Mouse (Mus musculus) mature B cell (primary cell): Measurements from ENCODE around the gene Radil.

Experiments used
- in situ Hi-C: fragments of 300-500 bp; cut with MboI; formaldehyde crosslinking; loops from 2 replicates; pipeline ENCODE4 v1.14.3; 2019

Radil gene

GRCm38 (mm10) chr5:142537286-142537685 is 13.6 kb downstream of the Radil start:
- in situ Hi-C loops = no loop called here

GRCm38 (mm10) chr5:142535388-142535787 is 15.5 kb downstream of the Radil start:
- in situ Hi-C loops = no loop called here

GRCm38 (mm10) chr5:142529915-142530314 is 21.0 kb downstream of the Radil start, which contains the start of gene Papolb:
Papolb (minus strand) TSS chr5:142530076.
- in situ Hi-C loops = no loop called here

- in situ Hi-C loops = no loop called here
These were observed 26.0 kb downstream of the Radil start for GRCm38 (mm10) chr5:142524711-142525464.

- in situ Hi-C loops = no loop called here
These were observed 29.6 kb downstream of the Radil start for GRCm38 (mm10) chr5:142521195-142521866.

- in situ Hi-C loops = no loop called here
These were observed 30.5 kb downstream of the Radil start for GRCm38 (mm10) chr5:142520360-142520759.

GRCm38 (mm10) chr5:142518973-142519372 is 31.9 kb downstream of the Radil start:
- in situ Hi-C loops = no loop called here

GRCm38 (mm10) chr5:142512112-142512511 is 38.8 kb downstream of the Radil start:
- in situ Hi-C loops = no loop called here

- in situ Hi-C loops = no loop called here
These were observed 40.9 kb downstream of the Radil start for GRCm38 (mm10) chr5:142510061-142510414.

GRCm38 (mm10) chr5:142509141-142510060 is 41.5 kb downstream of the Radil start:
- in situ Hi-C loops = no loop called here

GRCm38 (mm10) chr5:142505695-142506423 is 45.0 kb downstream of the Radil start:
- in situ Hi-C loops = no loop called here

- in situ Hi-C loops = no loop called here
These were observed 46.7 kb downstream of the Radil start for GRCm38 (mm10) chr5:142504175-142504574.

- in situ Hi-C loops = no loop called here
These were observed 48.5 kb downstream of the Radil start for GRCm38 (mm10) chr5:142502414-142502813.

GRCm38 (mm10) chr5:142500918-142501317 is 50.0 kb downstream of the Radil start:
- in situ Hi-C loops = no loop called here

GRCm38 (mm10) chr5:142498964-142499363 is 51.9 kb downstream of the Radil start:
- in situ Hi-C loops = no loop called here

- in situ Hi-C loops = no loop called here
These were observed 55.4 kb downstream of the Radil start for GRCm38 (mm10) chr5:142495321-142496096.

GRCm38 (mm10) chr5:142493307-142493706 is 57.6 kb downstream of the Radil start:
- in situ Hi-C loops = no loop called here

- in situ Hi-C loops = no loop called here
These were observed 60.8 kb downstream of the Radil start for GRCm38 (mm10) chr5:142489955-142490707.

- in situ Hi-C loops = no loop called here
These were observed 64.2 kb downstream of the Radil start for GRCm38 (mm10) chr5:142486654-142487053.

- in situ Hi-C loops = no loop called here
These were observed 67.3 kb downstream of the Radil start for GRCm38 (mm10) chr5:142483581-142483980.
